Mouse (Mus musculus) frontal cortex, postnatal 14 days (tissue): Measurements from ENCODE around the gene Mamstr.
A peak's percentile ranks its signal among the peaks of the same experiment; 100 is the strongest.
"Not testable (repeated sequence)": the region's sequence is repeated elsewhere in the genome, so short reads cannot be mapped to it uniquely, and the experiment has no call there.

Source experiments
- DNase-seq, 2 experiments: peaks; one replicate each; pipeline ENCODE4 v3.0.0; 2022; ENCODE audit warnings: low spot score in 2 of 2

Mamstr gene

GRCm38 (mm10) chr7:45649351-45649750, 9.6 kb downstream of the Mamstr start:
- no peak for DNase-seq

DNA sequence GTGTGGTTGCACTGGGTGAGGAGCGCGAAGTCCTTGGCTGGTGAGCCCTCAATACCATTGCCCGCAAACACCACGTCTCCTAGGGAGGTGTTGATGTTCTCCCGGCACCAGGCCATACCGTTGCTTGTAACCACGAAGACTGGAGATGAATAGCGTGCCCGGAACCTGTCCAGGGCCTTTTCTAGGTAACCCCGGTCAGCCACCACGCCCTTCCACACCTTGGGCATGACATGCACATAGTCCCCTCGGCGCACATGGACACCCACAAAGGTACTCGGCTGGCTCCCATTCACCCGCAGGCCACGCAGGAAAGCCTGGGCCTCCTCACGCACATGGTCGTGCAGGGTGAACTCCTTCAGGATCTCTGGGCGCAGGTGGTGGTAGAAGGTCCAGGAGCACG, 10.7 kb downstream of the Mamstr start:
- not testable (repeated sequence) for DNase-seq

GRCm38 (mm10) chr7:45654424-45655047, 14.8 kb downstream of the Mamstr start:
- DNase-seq = no peak

GRCm38 (mm10) chr7:45660746-45661478, 21.1 kb downstream of the Mamstr start:
- no peak for DNase-seq

DNA sequence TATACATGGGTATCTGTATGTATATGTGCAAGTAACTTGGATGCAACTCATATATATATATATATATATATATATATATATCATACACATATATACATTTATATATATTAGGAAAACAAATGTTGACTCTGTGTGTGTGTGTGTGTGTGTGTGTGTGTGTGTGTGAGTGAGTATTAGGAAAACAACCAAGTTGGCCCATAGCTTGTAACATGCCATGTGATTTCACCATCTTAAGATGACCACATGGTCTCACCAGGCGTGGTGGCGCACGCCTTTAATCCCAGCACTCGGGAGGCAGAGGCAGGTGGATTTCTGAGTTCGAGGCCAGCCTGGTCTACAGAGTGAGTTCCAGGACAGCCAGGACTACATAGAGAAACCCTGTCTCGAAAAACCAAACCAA, 21.9 kb downstream of the Mamstr start:
- DNase-seq = not testable (repeated sequence)

DNA sequence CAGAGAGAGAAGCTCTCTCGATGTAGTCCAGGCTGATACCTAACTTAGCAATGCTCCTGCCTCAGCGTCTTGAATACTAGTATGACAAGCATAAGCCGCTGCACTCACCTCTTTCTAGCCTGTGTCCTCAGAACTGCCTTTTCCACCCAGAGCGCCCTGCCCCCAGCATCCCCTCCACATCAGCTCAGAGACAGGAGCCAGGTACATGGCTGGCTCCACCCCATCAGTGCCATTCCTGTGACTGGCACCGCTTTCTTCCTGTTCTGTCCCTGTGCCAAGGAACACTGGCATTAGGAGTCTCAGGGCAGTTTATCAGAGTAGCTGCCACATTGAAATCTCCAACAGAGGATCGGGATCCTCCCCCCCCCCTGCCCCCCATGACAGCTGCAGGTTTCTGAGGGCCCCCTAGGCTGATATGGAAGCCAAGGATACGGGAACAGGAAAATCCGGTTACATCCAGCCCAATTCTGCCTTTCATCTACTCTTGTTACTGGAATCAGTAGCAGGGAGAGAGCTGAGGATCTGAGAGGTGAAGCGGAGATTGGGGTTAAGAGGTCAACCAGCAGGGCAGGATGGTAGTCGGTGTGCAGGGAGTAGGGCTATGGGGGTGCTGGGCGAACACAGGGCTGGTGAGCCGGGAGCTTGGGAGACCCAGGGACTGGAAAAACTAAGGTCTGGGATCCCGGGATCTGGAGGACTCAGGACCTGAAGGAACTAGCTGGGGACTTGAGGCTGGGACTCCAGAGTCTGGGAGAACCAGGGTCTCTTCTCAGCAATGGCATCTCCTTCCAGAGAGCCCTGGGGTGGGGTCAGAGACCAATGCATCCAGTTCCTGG, 25.7 kb downstream of the Mamstr start:
- no peak for DNase-seq

DNA sequence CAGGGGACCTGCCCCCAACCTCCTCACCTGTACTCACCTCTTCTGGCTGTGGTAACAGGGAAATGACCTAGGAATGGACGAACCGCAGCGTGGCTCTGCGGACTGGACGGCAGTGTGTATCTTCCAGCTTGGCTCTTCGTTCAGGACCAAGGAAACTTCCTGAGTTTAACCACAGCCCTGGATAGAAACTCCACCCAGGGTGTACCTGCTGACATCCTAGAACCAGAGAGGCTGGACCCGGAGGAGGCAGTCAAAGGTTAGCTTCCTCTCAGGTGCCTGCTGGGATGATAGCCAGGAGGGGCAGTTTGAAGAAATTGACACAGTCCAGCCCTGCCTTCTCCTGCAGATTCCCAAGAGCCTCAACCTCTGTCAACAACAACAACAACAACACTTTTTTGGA, 26.4 kb downstream of the Mamstr start, which contains the start of gene Fut2:
TSS of gene Fut2 (minus strand) at position 234 of the 400 bp plus-strand sequence.
- no peak for DNase-seq

DNA sequence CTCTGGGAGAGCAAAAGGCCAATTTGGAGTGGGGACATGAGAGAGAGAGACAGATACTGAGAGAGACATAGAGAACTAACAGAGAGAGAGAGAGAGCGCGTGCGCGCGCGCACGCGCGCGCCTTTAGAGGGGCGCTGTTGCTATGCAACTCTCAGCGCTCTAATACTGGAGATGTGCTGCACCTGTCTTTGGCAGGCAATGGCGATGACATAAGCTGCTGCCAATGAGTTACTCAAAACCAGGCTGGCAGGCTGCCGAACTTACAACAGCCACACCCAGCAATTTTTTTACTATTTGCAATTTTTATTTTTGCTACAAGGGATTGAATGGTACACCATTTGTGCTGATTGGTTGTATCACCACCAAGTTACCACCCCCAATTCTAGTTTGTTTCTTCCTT, 28.0 kb downstream of the Mamstr start:
- DNase-seq = no peak

GRCm38 (mm10) chr7:45668921-45669320, 29.1 kb downstream of the Mamstr start:
- no peak for DNase-seq

GRCm38 (mm10) chr7:45677627-45678295, 38.0 kb downstream of the Mamstr start:
- DNase-seq = no peak

DNA sequence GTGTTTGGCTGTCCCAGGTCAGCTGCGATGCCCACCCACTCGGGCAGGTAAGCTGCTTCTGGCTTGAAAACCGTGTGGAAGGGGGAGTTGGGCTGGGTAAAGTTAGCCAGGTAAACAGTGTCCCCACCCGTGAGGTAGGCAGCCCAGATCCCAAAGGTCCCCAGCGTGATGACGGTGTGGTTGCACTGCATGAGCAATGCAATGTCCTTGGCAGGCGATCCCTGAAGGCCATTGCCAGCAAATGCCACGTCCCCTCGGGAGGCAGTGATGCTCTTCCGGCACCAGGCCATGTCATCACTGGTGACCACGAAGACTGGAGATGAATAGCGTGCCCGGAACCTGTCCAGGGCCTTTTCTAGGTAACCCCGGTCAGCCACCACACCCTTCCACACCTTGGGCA, 38.7 kb downstream of the Mamstr start:
- DNase-seq = no peak

DNA sequence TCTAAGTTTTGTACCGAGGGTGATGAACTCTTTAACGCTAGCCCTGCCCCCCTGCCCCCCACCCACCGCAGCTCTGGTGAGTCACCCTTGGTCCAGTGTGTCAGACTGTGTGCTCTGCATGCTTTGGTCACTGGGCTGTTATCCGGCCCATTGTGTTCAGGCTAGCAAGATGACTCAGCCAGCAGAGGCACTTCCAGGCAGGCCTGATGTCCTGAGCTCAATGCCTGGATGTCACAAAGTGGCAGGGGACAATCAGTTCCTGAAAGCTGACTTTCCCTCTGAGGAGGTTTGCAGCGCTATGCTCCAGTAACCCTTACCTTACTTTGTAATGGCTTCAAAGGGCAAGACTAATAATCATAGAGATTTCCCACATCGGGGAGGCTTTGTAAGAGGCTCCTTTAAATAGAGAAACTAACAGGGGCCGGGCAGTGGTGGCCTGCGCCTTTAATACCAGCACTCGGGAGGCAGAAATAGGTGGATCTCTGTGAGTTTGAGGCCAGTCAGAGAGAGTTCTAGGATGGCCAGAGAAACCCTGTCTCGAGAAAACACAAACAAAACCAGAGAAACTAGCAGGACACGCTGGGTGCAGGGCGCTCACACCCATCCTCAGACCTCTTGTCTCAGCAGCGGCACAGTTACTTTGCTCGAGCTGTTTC, 40.3 kb downstream of the Mamstr start:
- no peak for DNase-seq

GRCm38 (mm10) chr7:45681046-45681736, 41.4 kb downstream of the Mamstr start:
- no peak for DNase-seq

DNA sequence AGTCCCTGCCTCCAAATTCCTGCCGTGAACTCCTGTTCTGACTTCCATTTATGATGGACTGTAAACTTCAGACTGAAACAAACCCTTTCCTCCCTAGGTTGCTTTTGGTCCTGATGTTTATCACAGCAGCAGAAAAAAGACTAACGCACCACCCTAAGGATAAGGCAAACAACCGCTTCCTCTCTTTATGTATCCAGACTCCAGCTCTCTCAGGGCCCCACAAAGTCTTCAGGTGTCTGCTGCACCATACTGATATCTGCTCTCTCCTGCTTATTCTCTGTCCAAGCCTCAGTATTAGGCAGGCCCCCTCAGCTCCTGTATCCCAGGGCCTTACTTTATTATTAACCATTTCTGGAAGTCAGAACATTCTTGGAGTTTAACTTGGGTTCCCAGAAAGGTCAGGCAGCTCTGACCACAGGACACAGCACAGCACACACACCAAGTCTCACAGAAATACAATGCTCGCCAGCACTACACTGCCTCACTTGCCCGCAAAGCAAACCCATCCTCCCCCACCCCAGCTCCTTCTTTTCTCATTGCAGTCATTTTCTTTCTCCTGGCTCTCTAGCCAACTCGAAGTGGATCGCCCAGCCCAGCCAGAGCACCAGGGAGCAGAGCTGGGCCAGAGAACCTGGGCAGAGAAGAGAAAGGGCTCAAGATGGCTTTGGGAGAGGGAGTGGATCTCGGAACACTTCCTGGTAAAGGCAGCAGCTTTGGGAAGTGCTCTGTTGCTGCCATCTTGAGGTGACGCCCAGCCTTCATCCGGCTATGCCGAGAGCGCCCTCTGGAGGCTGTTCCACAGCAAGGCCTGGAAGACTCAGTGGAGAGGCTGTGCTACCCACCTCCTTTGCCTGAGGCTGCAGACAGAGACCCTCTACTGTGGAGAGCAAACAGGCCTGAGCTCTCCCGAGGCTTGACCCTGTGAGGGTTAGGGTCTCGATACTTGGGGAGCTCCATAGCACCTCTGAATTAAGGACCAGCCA, 42.7 kb downstream of the Mamstr start:
- peak; percentile 68 to 76 for DNase-seq

GRCm38 (mm10) chr7:45683396-45684050, 43.7 kb downstream of the Mamstr start, which contains the start of gene Ntn5:
Gene Ntn5, plus strand, starts transcription at chr7:45684022.
- no peak for DNase-seq

DNA sequence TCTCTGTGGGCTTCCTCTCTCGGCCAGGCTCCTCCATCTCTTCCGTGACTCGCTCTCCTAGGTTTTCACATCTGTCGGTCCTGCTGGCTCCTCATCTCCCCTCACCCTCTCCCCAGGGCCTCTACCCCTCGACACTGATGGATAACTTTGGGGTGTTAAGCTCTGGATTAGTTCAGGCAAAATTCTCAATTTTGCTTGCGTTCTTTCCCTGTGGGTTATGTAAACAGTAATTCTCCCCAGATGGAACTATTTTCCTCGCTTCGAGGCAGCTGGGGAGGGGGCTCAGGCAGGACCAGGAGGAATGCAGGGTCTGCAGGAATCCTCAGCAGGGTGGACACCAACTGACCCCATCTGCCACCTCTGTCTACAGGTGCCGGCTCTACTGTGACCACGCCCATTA, 46.0 kb downstream of the Mamstr start:
- DNase-seq = no peak

GRCm38 (mm10) chr7:45686841-45687240, 47.1 kb downstream of the Mamstr start:
- no peak for DNase-seq

DNA sequence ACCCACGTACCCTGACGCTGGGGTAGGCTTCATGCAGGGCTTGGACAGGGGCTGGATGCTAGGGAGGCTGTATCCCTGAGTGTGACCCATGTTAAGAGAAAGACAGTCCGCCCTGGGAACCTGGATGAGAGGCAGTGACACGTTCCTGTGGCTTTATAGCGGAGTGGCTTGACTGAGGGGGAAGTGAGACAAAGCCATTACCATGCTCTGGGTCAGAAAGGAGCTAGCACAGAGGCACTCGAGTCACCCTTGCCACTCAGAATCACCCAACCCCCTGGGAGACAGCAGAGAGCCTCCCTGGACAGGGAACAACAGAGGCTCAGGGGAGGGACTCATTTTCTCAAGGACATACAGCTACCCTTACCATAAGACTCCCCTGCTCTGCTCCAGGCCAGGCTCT, 49.3 kb downstream of the Mamstr start:
- DNase-seq = no peak

- no peak for DNase-seq
Observed at GRCm38 (mm10) chr7:45689800-45690199, 50.0 kb downstream of the Mamstr start.
